Mouse (Mus musculus): ENCODE data around the gene Ppp1r2.

Gene Ppp1r2

GRCm38 (mm10) chr16:31233541-31234339, 41.3 kb downstream of the Ppp1r2 start:
- DNase-seq, result peak; percentile 73

- no peak for DNase-seq
Measured at GRCm38 (mm10) chr16:31233167-31233498, 41.9 kb downstream of the Ppp1r2 start.

- DNase-seq, result no peak
Measured at GRCm38 (mm10) chr16:31232491-31233166, 42.4 kb downstream of the Ppp1r2 start.

- no peak for DNase-seq
Measured at GRCm38 (mm10) chr16:31231591-31231990, 43.5 kb downstream of the Ppp1r2 start.

GRCm38 (mm10) chr16:31227746-31228145, 47.3 kb downstream of the Ppp1r2 start:
- no peak for DNase-seq

GRCm38 (mm10) chr16:31215271-31215670, 59.8 kb downstream of the Ppp1r2 start:
- DNase-seq, result no peak

- no peak for DNase-seq
Measured at GRCm38 (mm10) chr16:31213463-31213862, 61.6 kb downstream of the Ppp1r2 start.

GRCm38 (mm10) chr16:31211503-31211902, 63.6 kb downstream of the Ppp1r2 start:
- DNase-seq, result peak; percentile 36

GRCm38 (mm10) chr16:31210453-31210852, 64.6 kb downstream of the Ppp1r2 start:
- DNase-seq, result no peak

- DNase-seq, result peak; percentile 48
Measured at GRCm38 (mm10) chr16:31209911-31210310, 65.2 kb downstream of the Ppp1r2 start.

GRCm38 (mm10) chr16:31205726-31206125, 69.4 kb downstream of the Ppp1r2 start:
- no peak for DNase-seq

- DNase-seq, result no peak
Measured at GRCm38 (mm10) chr16:31205187-31205586, 69.9 kb downstream of the Ppp1r2 start.

- no peak for DNase-seq
Measured at GRCm38 (mm10) chr16:31204216-31204615, 70.9 kb downstream of the Ppp1r2 start.

GRCm38 (mm10) chr16:31201704-31202103, 73.4 kb downstream of the Ppp1r2 start:
- no peak for DNase-seq
